Mouse (Mus musculus) olfactory bulb, adult 2 months (tissue): ENCODE data around the gene Agbl5. TPM values are rescaled to one million over a fixed set of nuclear protein-coding genes. Genes with fewer than 3 reads are reported as not detected.

Experiments used
- H3K27ac ChIP-seq: fragments of 200-500 bp; 2 replicates; pipeline ENCODE4 v1.5.1; 2012; ENCODE audit warnings: low read depth, low read length; ENCODE audit not compliant: insufficient read depth
- H3K4me1 ChIP-seq: fragments of 200-500 bp; 2 replicates; pipeline ENCODE4 v1.6.1; 2012; ENCODE audit warnings: low read length; ENCODE audit not compliant: control insufficient read depth, insufficient read depth
- H3K4me3 ChIP-seq: fragments of 200-500 bp; 2 replicates; pipeline ENCODE4 v1.5.1; 2012; ENCODE audit warnings: mild to moderate bottlenecking, low read depth, low read length, moderate library complexity; ENCODE audit not compliant: insufficient read depth
- CTCF ChIP-seq: fragments of 200-500 bp; IDR thresholded peaks from 2 replicates; pipeline ENCODE4 v1.5.1; 2012; ENCODE audit warnings: low read depth, mild to moderate bottlenecking, low read length, moderate library complexity; ENCODE audit not compliant: insufficient read depth
- POLR2A ChIP-seq: fragments of 200-500 bp; IDR thresholded peaks from 2 replicates; pipeline ENCODE4 v1.6.1; 2012; ENCODE audit warnings: mild to moderate bottlenecking, low read depth, low read length, moderate library complexity; ENCODE audit not compliant: insufficient read depth
- WGBS: fragments of 180-500 bp; shearing (Covaris S2); methylation state at CpG from one replicate; pipeline ENCODE4 v1.1.7; 2018; 5-methylcytosine and 5-hydroxymethylcytosine counted together
- polyA plus RNA-seq: library from polyadenylated mRNA; stranded (reverse); fragments of >200 nt; gene quantifications from 2 replicates; pipeline ENCODE4 v1.2.4, GENCODE M21; 2012; ENCODE audit warnings: low replicate concordance; ENCODE audit not compliant: missing spikeins, insufficient read depth, insufficient read length

Agbl5 gene
- polyA plus RNA-seq, 1 experiment = not detected

GRCm38 (mm10) chr5:30886209-30886608, 2.3 kb upstream of the Agbl5 start:
- WGBS = 26% methylated on average over 4 of the region's 4 CpGs
- Histone ChIP-seq H3K4me3 (no peak overlapping the region), H3K4me1 (peaks cover 11% of the 10 kb centered on the region), H3K27ac (no peak overlapping the region)
- TF ChIP-seq CTCF (no peak), POLR2A (no peak)

GRCm38 (mm10) chr5:30886731-30887130, 1.8 kb upstream of the Agbl5 start:
- WGBS = 8% methylated on average over 5 of the region's 5 CpGs
- no peak overlapping the region for H3K27ac ChIP-seq
- H3K4me3 ChIP-seq = no peak overlapping the region
- TF ChIP-seq CTCF = no peak
- peaks cover 11% of the 10 kb centered on the region for H3K4me1 ChIP-seq

- Histone ChIP-seq H3K4me3 (peak overlapping the region; percentile 65), H3K27ac (peak overlapping the region; percentile 65), H3K4me1 (peaks cover 11% of the 10 kb centered on the region)
- TF ChIP-seq CTCF = no peak
- TF ChIP-seq POLR2A = 0 out of 2 replicates have a peak, but pooled peaks have one; percentile 2
- under 1% methylated on average over 19 of the region's 19 CpGs for WGBS
Measured at GRCm38 (mm10) chr5:30887331-30887761, 1.1 kb upstream of the Agbl5 start.

GRCm38 (mm10) chr5:30887858-30888336, 597 bp upstream of the Agbl5 start:
- Histone ChIP-seq H3K4me3 (peak overlapping the region; percentile 65), H3K4me1 (peaks cover 11% of the 10 kb centered on the region), H3K27ac (peak overlapping the region; percentile 65)
- TF ChIP-seq CTCF (no peak), POLR2A (0 out of 2 replicates have a peak, but pooled peaks have one; percentile 11)
- WGBS = under 1% methylated on average over 28 of the region's 28 CpGs

GRCm38 (mm10) chr5:30889088-30889754, 727 bp downstream of the Agbl5 start:
- H3K27ac ChIP-seq = peak overlapping the region; percentile 94
- peak overlapping the region; percentile 89 for H3K4me3 ChIP-seq
- H3K4me1 ChIP-seq = peaks cover 11% of the 10 kb centered on the region
- TF ChIP-seq POLR2A = no peak
- no peak for TF ChIP-seq CTCF
- WGBS = 1% methylated on average over 42 of the region's 42 CpGs

- peaks cover 11% of the 10 kb centered on the region for H3K4me1 ChIP-seq
- WGBS = 83% methylated on average over 7 of the region's 7 CpGs
- no peak overlapping the region for H3K27ac ChIP-seq
- TF ChIP-seq POLR2A = no peak
- no peak for TF ChIP-seq CTCF
- no peak overlapping the region for H3K4me3 ChIP-seq
Measured at GRCm38 (mm10) chr5:30890375-30890774, 1.9 kb downstream of the Agbl5 start.

- TF ChIP-seq CTCF = no peak
- TF ChIP-seq POLR2A = no peak
- 92% methylated on average over 5 of the region's 5 CpGs for WGBS
Measured at GRCm38 (mm10) chr5:30901860-30902259, 13.4 kb downstream of the Agbl5 start.

GRCm38 (mm10) chr5:30907413-30908059, 19.0 kb downstream of the Agbl5 start, which contains the start of gene Ost4:
TSS of gene Ost4 (minus strand) at chr5:30907788.
- WGBS = under 1% methylated on average over 58 of the region's 58 CpGs
- Histone ChIP-seq H3K4me1 (peaks cover 9% of the 10 kb centered on the region), H3K27ac (peak within 1 kb of the TSS; percentile 41), H3K4me3 (peak within 1 kb of the TSS; percentile 83)
- TF ChIP-seq POLR2A (peak; percentile 66), CTCF (no peak)

More at GRCm38 (mm10) chr5:30901860-30902259, 13.4 kb downstream of the Agbl5 start:
- no peak overlapping the region for H3K27ac ChIP-seq
- H3K4me1 ChIP-seq = peaks cover 2% of the 10 kb centered on the region; the same call in 1 of the 2 replicates
- no peak overlapping the region for H3K4me3 ChIP-seq
